Mouse (Mus musculus) forebrain, embryonic 16.5 days (tissue): ENCODE results near the gene Gm20388. TPM values are rescaled to one million over a fixed set of nuclear protein-coding genes. Genes with fewer than 3 reads are reported as not detected.

Source experiments
- ATAC-seq: fragments of 200-750 bp; cut with Nextera tagmentation; 2 replicates; pipeline ENCODE4 v1.8.0; 2017; ENCODE audit warnings: mild to moderate bottlenecking, moderate library complexity
- H3K27ac ChIP-seq: fragments of 300-500 bp; sonication (generic); 2 replicates; pipeline ENCODE4 v1.5.1; 2014; ENCODE audit warnings: low read length, control low read depth
- H3K27me3 ChIP-seq: fragments of 300-500 bp; sonication (generic); replicated peaks from 2 replicates; pipeline ENCODE4 v1.6.1; 2014; ENCODE audit warnings: low read length; ENCODE audit not compliant: control insufficient read depth, insufficient read depth
- H3K36me3 ChIP-seq: fragments of 300-500 bp; sonication (generic); 2 replicates; pipeline ENCODE4 v1.6.1; 2014; ENCODE audit not compliant: control insufficient read depth, insufficient read depth
- H3K4me1 ChIP-seq: fragments of 300-500 bp; sonication (generic); replicated peaks from 2 replicates; pipeline ENCODE4 v1.6.1; 2014; ENCODE audit warnings: low read length; ENCODE audit not compliant: control insufficient read depth, insufficient read depth
- H3K4me2 ChIP-seq: fragments of 300-500 bp; sonication (generic); 2 replicates; pipeline ENCODE4 v1.6.1; 2014; ENCODE audit warnings: mild to moderate bottlenecking, low read length, control low read depth
- H3K4me3 ChIP-seq: fragments of 300-500 bp; sonication (generic); replicated peaks from 2 replicates; pipeline ENCODE4 v1.5.1; 2014; ENCODE audit warnings: mild to moderate bottlenecking, low read length, control low read depth
- H3K9ac ChIP-seq: fragments of 300-500 bp; sonication (generic); replicated peaks from 2 replicates; pipeline ENCODE4 v1.6.1; 2014; ENCODE audit warnings: low read depth, low read length, control low read depth
- H3K9me3 ChIP-seq: fragments of 300-500 bp; sonication (generic); 2 replicates; pipeline ENCODE4 v1.6.1; 2016; ENCODE audit warnings: low read length; ENCODE audit not compliant: control insufficient read depth
- WGBS: fragments of 180-500 bp; shearing (Covaris S2); extraction: QIAGEN DNeasy Blood & Tissue Kit; methylation state at CpG from one replicate; pipeline ENCODE4 v1.1.7; 2014; 5-methylcytosine and 5-hydroxymethylcytosine counted together
- polyA plus RNA-seq: library from polyadenylated mRNA; unstranded; fragments of >200 nt; fragmentation: Nextera tagmentation; extraction: Ambion mirVana; gene quantifications from 2 replicates; pipeline ENCODE4 v1.2.1, GENCODE M21; 2015

Gm20388 gene
- polyA plus RNA-seq, 1 experiment from 2014 or later = 4.7 TPM

- H3K27ac ChIP-seq = no peak overlapping the region
- no peaks in the 10 kb centered on the region for H3K27me3 ChIP-seq
- ATAC-seq = no peak
- no peaks in the 10 kb centered on the region for H3K36me3 ChIP-seq
- H3K4me3 ChIP-seq = no peak overlapping the region
- no peaks in the 10 kb centered on the region for H3K9me3 ChIP-seq
- no peaks in the 10 kb centered on the region for H3K4me1 ChIP-seq
- no peak overlapping the region for H3K9ac ChIP-seq
- WGBS = 84% methylated on average over 10 of the region's 10 CpGs
- H3K4me2 ChIP-seq = no peak overlapping the region
These were observed 770.5 kb downstream of the Gm20388 start for GRCm38 (mm10) chr8:120681113-120681512.

GRCm38 (mm10) chr8:120683602-120684001 lies 773.0 kb downstream of the Gm20388 start:
- Histone ChIP-seq H3K4me2 (no peak overlapping the region), H3K36me3 (no peaks in the 10 kb centered on the region), H3K9ac (no peak overlapping the region), H3K27ac (no peak overlapping the region), H3K27me3 (no peaks in the 10 kb centered on the region), H3K9me3 (no peaks in the 10 kb centered on the region), H3K4me3 (no peak overlapping the region), H3K4me1 (no peaks in the 10 kb centered on the region)
- ATAC-seq = no peak
- WGBS = 13% methylated on average over 10 of the region's 10 CpGs

GRCm38 (mm10) chr8:120684082-120684481 lies 773.4 kb downstream of the Gm20388 start:
- H3K27me3 ChIP-seq = no peaks in the 10 kb centered on the region

GRCm38 (mm10) chr8:120685097-120685496 lies 774.5 kb downstream of the Gm20388 start:
- Histone ChIP-seq H3K36me3 (no peaks in the 10 kb centered on the region), H3K9ac (no peak overlapping the region), H3K27ac (no peak overlapping the region), H3K27me3 (no peaks in the 10 kb centered on the region), H3K4me2 (no peak overlapping the region), H3K9me3 (no peaks in the 10 kb centered on the region), H3K4me1 (no peaks in the 10 kb centered on the region), H3K4me3 (no peak overlapping the region)
- 78% methylated on average over 5 of the region's 5 CpGs for WGBS
- ATAC-seq = no peak

More at GRCm38 (mm10) chr8:120684082-120684481, 773.4 kb downstream of the Gm20388 start:
- no peak overlapping the region for H3K4me2 ChIP-seq
- no peak for ATAC-seq
- no peaks in the 10 kb centered on the region for H3K9me3 ChIP-seq
- WGBS = 52% methylated on average over 5 of the region's 5 CpGs
- no peaks in the 10 kb centered on the region for H3K36me3 ChIP-seq
- no peak overlapping the region for H3K27ac ChIP-seq
- no peaks in the 10 kb centered on the region for H3K4me1 ChIP-seq
- no peak overlapping the region for H3K9ac ChIP-seq
- H3K4me3 ChIP-seq = no peak overlapping the region

- no peak for ATAC-seq
- Histone ChIP-seq H3K36me3 (no peaks in the 10 kb centered on the region), H3K4me3 (no peak overlapping the region), H3K9ac (no peak overlapping the region), H3K4me2 (no peak overlapping the region), H3K27me3 (no peaks in the 10 kb centered on the region), H3K27ac (no peak overlapping the region), H3K4me1 (no peaks in the 10 kb centered on the region), H3K9me3 (no peaks in the 10 kb centered on the region)
- 82% methylated on average over 8 of the region's 8 CpGs for WGBS
These were observed 775.0 kb downstream of the Gm20388 start for GRCm38 (mm10) chr8:120685591-120685990.

- no peak for ATAC-seq
- Histone ChIP-seq H3K4me3 (no peak overlapping the region), H3K4me1 (no peaks in the 10 kb centered on the region), H3K9me3 (no peaks in the 10 kb centered on the region), H3K4me2 (no peak overlapping the region), H3K36me3 (no peaks in the 10 kb centered on the region), H3K27me3 (no peaks in the 10 kb centered on the region), H3K27ac (no peak overlapping the region), H3K9ac (no peak overlapping the region)
- 88% methylated on average over 13 of the region's 13 CpGs for WGBS
These were observed 775.4 kb downstream of the Gm20388 start for GRCm38 (mm10) chr8:120686051-120686450.

- no peak overlapping the region for H3K27ac ChIP-seq
- no peaks in the 10 kb centered on the region for H3K4me1 ChIP-seq
- no peak overlapping the region for H3K9ac ChIP-seq
- H3K27me3 ChIP-seq = no peaks in the 10 kb centered on the region
- no peak overlapping the region for H3K4me3 ChIP-seq
- no peak for ATAC-seq
- 86% methylated on average over 5 of the region's 5 CpGs for WGBS
- H3K9me3 ChIP-seq = no peaks in the 10 kb centered on the region
- H3K36me3 ChIP-seq = no peaks in the 10 kb centered on the region
- no peak overlapping the region for H3K4me2 ChIP-seq
These were observed 775.9 kb downstream of the Gm20388 start for GRCm38 (mm10) chr8:120686576-120686975.

GRCm38 (mm10) chr8:120687786-120688185 lies 777.1 kb downstream of the Gm20388 start:
- no peaks in the 10 kb centered on the region for H3K27me3 ChIP-seq
- H3K9me3 ChIP-seq = no peaks in the 10 kb centered on the region
- no peak overlapping the region for H3K4me3 ChIP-seq
- 87% methylated on average over 8 of the region's 8 CpGs for WGBS
- H3K9ac ChIP-seq = no peak overlapping the region
- H3K36me3 ChIP-seq = no peaks in the 10 kb centered on the region
- no peak overlapping the region for H3K4me2 ChIP-seq
- no peak overlapping the region for H3K27ac ChIP-seq
- H3K4me1 ChIP-seq = no peaks in the 10 kb centered on the region
- no peak for ATAC-seq

- Histone ChIP-seq H3K4me1 (no peaks in the 10 kb centered on the region), H3K27me3 (no peaks in the 10 kb centered on the region), H3K4me3 (no peak overlapping the region), H3K9ac (no peak overlapping the region), H3K36me3 (no peaks in the 10 kb centered on the region), H3K9me3 (no peaks in the 10 kb centered on the region), H3K4me2 (no peak overlapping the region), H3K27ac (no peak overlapping the region)
- no peak for ATAC-seq
- 91% methylated on average over 7 of the region's 7 CpGs for WGBS
These were observed 777.9 kb downstream of the Gm20388 start for GRCm38 (mm10) chr8:120688511-120688910.

GRCm38 (mm10) chr8:120692934-120693333 lies 782.3 kb downstream of the Gm20388 start:
- Histone ChIP-seq H3K4me1 (peaks cover 8% of the 10 kb centered on the region), H3K36me3 (no peaks in the 10 kb centered on the region), H3K9me3 (no peaks in the 10 kb centered on the region), H3K4me3 (no peak overlapping the region), H3K27me3 (no peaks in the 10 kb centered on the region), H3K9ac (no peak overlapping the region), H3K4me2 (no peak overlapping the region), H3K27ac (no peak overlapping the region)
- no peak for ATAC-seq
- WGBS = 81% methylated on average over 4 of the region's 4 CpGs
